Mouse (Mus musculus) adrenal gland (tissue): ENCODE measurements around the gene Fam222a.

Experiments
- intact Hi-C: fragments of 180-260 bp; cut with DNase I; formaldehyde crosslinking; loops from one replicate; pipeline ENCODE4 v1.15.1; 2025

The Fam222a gene

GRCm38 (mm10) chr5:114557765-114558731 lies 9.8 kb upstream of the Fam222a start:
- intact Hi-C loops, result no loop called here

- intact Hi-C loops, result no loop called here
These were observed 7.3 kb upstream of the Fam222a start for GRCm38 (mm10) chr5:114560533-114560936.

DNA sequence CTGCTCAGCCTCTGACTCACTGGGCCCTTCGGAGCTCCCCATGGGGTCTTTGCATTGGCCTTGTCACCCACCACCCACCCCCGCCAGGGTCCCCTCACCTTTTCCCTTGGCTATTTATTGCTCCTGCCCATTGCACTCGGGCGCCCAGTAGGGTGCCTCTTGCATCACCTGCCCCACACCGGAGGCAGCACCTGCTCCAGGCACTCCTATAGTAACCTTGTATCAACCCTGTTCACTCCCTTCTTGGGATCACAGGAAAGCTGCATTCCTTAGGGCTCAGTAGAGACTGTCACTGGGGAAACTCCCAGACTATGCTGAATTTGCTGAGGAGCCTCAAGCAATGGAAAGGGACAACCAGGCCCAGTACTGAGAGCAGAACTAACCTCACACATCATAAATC lies 6.9 kb upstream of the Fam222a start:
- intact Hi-C loops, result no loop called here

DNA sequence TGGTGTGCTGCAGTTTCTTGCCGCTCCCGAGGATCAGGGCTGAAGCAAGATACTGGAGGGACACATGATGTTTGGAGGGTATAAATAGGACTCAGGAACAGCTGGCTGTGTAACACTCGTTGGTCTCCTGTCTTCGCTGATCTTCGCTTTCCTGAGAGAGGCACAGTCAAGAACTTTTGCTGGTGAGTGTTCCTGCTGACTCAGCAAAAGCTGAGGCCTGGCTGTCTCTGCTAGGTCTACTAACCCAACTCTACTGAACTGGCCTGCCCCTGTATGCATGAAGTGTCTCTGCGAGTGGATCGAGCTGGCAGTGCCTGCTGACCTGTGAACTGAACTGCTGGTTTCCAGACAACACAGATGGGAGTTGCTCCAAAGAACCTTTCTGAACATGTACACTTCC lies 3.8 kb upstream of the Fam222a start:
- intact Hi-C loops, result no loop called here

DNA sequence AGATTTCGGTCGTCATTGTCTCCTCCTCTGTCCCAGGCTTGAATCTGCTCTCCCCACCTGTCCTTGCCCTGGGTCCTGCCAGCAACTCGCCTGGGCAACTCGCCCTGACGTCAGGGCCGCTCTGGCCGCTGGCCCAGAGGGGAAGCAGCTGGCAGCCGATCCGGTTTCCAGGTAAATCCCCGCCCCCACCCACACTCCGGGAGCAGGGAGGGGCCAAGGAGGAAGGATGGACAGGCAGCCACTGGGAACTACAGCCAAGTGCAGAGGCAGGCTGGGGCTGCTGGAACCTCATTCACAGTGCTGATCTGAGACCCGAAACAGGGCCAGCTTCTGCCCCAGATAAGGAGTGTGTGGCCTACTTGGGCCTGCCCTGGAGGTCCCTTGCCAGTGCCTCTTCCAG lies 2.5 kb upstream of the Fam222a start:
- intact Hi-C loops, result loop anchor here (5.0 kb wide), 2 partner anchors 42 to 103 kb away; no protein-coding TSS in a partner anchor

- intact Hi-C loops, result loop anchor here (5.0 kb wide), 2 partner anchors 42 to 103 kb away; no protein-coding TSS in a partner anchor
These were observed 2.1 kb upstream of the Fam222a start for GRCm38 (mm10) chr5:114565751-114566150.

DNA sequence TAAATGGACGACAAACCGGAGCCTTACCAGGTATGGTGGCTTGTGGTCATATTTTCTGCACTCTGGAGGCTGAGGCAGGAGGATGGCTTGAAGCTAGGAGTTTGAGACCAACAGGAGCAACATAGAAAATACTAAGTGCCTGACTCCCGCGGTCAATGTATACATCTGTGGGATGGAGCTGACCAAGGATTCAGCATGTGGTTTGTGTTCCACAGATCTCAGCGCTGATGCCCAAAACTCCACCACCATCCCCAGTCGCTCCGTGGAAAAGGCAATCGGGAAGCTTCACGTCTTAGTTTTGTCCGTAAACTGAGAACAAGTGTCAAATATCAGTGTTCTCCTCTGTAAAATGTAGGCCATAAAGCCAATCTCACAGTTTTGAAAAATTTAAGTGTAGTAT lies 1.4 kb upstream of the Fam222a start:
- intact Hi-C loops, result loop anchor here (5.0 kb wide), 2 partner anchors 41 to 104 kb away; no protein-coding TSS in a partner anchor

GRCm38 (mm10) chr5:114567075-114567517 lies 720 bp upstream of the Fam222a start:
- intact Hi-C loops, result loop anchor here (5.0 kb wide), 2 partner anchors 40 to 105 kb away; no protein-coding TSS in a partner anchor

- intact Hi-C loops, result loop anchor here (5.0 kb wide), 2 partner anchors 38 to 107 kb away; no protein-coding TSS in a partner anchor
These were observed 1.0 kb downstream of the Fam222a start for GRCm38 (mm10) chr5:114568818-114569217.

- intact Hi-C loops, result loop anchor here (5.0 kb wide), 2 partner anchors 37 to 108 kb away; no protein-coding TSS in a partner anchor
These were observed 2.3 kb downstream of the Fam222a start for GRCm38 (mm10) chr5:114569918-114570670.

GRCm38 (mm10) chr5:114570791-114571450 lies 3.1 kb downstream of the Fam222a start:
- intact Hi-C loops, result no loop called here

DNA sequence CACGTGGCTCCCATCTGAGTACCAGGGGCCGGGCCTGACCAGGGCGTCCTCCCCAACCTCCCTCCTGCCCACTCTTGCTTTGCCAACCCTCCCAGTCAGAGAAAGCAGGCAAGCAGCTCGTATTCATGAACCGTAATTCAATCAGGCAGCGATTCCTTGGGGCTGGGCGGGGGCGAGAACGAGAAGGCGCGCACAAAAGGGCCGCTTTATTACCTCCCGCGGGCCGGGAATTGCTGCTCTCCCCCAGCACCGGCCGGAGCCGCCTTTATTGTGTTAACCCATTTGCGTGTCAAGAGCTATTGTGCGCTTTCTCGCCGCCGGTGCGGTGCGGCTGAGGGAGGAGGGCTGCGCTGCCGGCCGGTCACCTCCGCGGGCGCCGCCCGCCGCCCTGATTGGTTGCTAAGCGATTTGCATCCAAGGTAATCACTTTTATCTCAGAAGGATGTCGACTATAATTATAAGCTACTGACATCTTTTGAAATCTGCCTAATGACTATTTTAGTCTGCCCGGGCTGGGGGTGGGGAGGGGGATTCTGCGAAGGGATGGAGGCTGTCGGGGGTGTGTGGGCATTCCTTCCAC lies 3.7 kb downstream of the Fam222a start:
- intact Hi-C loops, result no loop called here

DNA sequence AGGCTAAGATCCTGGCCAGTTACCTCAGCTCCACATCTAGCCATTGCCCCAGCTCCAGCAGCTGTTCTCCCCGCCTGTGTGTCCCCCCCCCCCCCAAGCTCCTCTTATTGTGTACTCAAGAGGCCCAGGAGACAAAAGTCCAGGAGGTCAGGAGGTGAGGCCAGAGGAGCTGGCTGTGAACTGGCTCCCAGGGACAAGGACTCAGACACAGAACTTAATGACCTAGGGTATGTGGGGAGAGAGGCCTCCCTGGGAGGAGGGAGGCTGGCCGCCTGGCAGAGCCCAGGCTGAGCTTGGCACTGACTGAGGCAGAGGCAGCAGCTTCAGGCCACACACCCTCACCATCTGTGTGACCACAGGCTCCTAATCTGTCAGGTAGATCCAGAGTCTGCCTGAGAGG lies 5.2 kb downstream of the Fam222a start:
- intact Hi-C loops, result no loop called here

GRCm38 (mm10) chr5:114573920-114574628 lies 6.3 kb downstream of the Fam222a start:
- intact Hi-C loops, result no loop called here

DNA sequence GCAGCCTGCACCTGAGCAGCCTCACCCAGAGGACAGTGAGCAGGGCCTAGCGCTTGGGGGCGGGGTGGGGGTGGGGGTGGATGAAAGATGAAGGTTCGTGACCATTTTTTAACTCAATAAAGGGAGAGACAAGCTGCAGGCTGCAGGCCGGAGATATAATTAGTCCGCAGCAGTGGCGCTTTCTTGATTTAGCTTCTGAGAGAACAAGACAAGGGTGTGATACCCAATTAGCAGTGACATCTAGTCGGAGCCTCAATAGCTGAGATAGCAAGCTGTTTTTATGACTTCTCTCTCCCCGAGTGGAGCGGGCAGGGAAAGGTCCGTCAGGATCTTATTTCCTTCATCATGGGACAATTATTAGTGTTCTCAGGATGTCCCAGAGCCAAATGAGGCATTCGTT lies 7.2 kb downstream of the Fam222a start:
- intact Hi-C loops, result no loop called here

DNA sequence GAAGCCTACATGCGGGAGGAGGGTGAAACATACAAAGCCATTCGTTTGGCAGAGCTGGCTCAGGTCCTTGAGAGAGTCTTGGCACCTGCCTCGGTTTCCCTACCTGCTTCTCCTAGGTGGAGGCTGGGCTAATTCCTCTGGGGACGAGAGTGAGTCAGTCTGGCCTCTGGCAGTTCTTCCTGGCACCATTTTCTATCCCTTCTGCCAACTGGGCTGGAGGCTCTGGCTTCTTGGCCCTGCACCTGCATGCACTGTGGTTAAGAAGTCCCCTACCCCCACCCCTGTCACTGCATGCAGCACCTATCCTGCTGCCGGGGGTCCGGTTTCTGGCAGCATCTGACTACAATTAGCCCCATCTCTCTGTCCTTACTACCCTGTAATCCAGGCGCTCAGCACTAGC lies 7.7 kb downstream of the Fam222a start:
- intact Hi-C loops, result no loop called here

DNA sequence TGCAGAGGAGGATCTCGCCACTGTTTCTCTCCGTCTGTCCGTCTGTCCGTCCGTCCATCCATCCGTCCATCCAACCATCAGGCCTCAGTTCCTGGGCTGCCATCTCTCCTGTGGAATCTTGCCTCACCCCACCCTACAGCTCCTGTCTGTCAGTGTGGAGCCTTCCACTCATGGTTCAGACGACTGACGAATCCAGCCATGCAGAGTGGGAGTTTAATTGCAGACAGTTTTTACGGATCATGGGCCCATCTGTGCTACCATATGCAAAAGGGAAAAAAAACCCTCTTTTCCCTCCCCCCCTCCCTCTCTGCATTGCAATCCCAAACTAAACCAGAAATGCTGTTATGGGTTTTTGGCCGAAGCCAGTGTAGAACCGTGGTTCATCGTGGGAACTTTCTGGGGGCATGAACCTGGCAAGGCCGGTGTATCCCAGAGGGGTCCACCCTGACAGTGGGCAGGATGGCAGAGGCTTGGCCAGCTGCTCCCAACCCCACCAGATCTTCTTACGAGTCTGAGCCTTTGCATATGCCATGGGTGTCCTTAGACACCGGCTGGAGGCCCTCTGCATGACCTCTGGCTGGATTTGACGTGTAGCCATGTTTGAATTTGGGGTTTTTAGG lies 8.3 kb downstream of the Fam222a start:
- intact Hi-C loops, result no loop called here

GRCm38 (mm10) chr5:114578361-114578760 lies 10.5 kb downstream of the Fam222a start:
- intact Hi-C loops, result no loop called here

DNA sequence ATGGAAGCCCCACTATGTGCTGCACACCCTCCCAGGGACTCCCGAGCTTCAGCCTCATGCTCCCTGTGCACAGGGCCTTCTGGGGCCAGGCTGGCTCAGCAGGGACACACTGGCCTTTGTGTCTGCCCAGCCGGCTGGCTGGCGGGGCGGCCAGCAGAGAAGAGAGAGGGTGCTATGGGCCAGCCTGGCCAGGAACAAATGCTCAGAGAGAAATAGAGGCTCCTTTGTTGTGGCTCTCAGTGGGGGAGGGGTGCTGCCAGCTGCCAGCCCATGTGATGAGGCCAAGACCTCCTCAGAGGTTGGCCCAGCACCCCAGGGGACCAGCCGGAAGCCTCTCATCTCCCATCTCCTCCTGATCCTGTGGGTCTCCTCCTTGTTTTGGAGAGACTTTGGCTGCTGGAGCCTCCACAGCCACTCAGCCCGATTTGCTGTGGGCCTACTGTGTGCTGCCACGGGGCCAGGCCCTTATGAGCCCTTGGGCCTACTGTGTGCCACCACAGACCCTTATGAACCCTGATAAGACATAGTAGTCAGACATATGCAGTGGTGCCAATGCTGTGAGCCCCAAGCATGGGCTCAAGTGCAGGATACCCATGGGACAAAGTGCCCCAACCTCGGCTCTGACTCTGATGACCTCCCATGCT lies 12.0 kb downstream of the Fam222a start:
- intact Hi-C loops, result no loop called here
